Mouse (Mus musculus) forelimb bud, embryonic 11.5 days (tissue): ENCODE data around the gene Ptprk.

ENCODE experiments used
- DNase-seq: peaks from one replicate; pipeline ENCODE4 v3.0.0-alpha.2; 2012; ENCODE audit warnings: low read depth, low spot score

Ptprk gene

GRCm38 (mm10) chr10:28542754-28543153, 468.1 kb downstream of the Ptprk start:
- DNase-seq, result no peak

GRCm38 (mm10) chr10:28550549-28550948, 475.9 kb downstream of the Ptprk start:
- no peak for DNase-seq

- DNase-seq, result no peak
Observed at GRCm38 (mm10) chr10:28552068-28552467, 477.4 kb downstream of the Ptprk start.

GRCm38 (mm10) chr10:28564110-28564674, 489.6 kb downstream of the Ptprk start:
- no peak for DNase-seq

- no peak for DNase-seq
Observed at GRCm38 (mm10) chr10:28566378-28566777, 491.8 kb downstream of the Ptprk start.

GRCm38 (mm10) chr10:28566828-28567227, 492.2 kb downstream of the Ptprk start:
- DNase-seq, result no peak

GRCm38 (mm10) chr10:28567441-28567840, 492.8 kb downstream of the Ptprk start:
- no peak for DNase-seq

- no peak for DNase-seq
Observed at GRCm38 (mm10) chr10:28568047-28568446, 493.4 kb downstream of the Ptprk start.

GRCm38 (mm10) chr10:28579596-28579995, 505.0 kb downstream of the Ptprk start:
- DNase-seq, result no peak

GRCm38 (mm10) chr10:28586565-28587138, 512.0 kb downstream of the Ptprk start:
- DNase-seq, result no peak

GRCm38 (mm10) chr10:28588401-28588800, 513.8 kb downstream of the Ptprk start:
- no peak for DNase-seq

GRCm38 (mm10) chr10:28590822-28591221, 516.2 kb downstream of the Ptprk start:
- DNase-seq, result no peak

GRCm38 (mm10) chr10:28593566-28594292, 519.1 kb downstream of the Ptprk start:
- DNase-seq, result no peak

GRCm38 (mm10) chr10:28596897-28597296, 522.3 kb downstream of the Ptprk start:
- DNase-seq, result no peak

GRCm38 (mm10) chr10:28609136-28609535, 534.5 kb downstream of the Ptprk start:
- DNase-seq, result no peak

- DNase-seq, result no peak
Observed at GRCm38 (mm10) chr10:28614396-28614795, 539.8 kb downstream of the Ptprk start.

- no peak for DNase-seq
Observed at GRCm38 (mm10) chr10:28617203-28617602, 542.6 kb downstream of the Ptprk start.

- DNase-seq, result no peak
Observed at GRCm38 (mm10) chr10:28618002-28618401, 543.4 kb downstream of the Ptprk start.

GRCm38 (mm10) chr10:28619415-28619814, 544.8 kb downstream of the Ptprk start:
- DNase-seq, result no peak

GRCm38 (mm10) chr10:28636096-28636495, 561.5 kb downstream of the Ptprk start:
- no peak for DNase-seq

- no peak for DNase-seq
Observed at GRCm38 (mm10) chr10:28641887-28642286, 567.3 kb downstream of the Ptprk start.
